ENCODE assay signal across 10 mouse cellular contexts in the genomic region with DNA sequence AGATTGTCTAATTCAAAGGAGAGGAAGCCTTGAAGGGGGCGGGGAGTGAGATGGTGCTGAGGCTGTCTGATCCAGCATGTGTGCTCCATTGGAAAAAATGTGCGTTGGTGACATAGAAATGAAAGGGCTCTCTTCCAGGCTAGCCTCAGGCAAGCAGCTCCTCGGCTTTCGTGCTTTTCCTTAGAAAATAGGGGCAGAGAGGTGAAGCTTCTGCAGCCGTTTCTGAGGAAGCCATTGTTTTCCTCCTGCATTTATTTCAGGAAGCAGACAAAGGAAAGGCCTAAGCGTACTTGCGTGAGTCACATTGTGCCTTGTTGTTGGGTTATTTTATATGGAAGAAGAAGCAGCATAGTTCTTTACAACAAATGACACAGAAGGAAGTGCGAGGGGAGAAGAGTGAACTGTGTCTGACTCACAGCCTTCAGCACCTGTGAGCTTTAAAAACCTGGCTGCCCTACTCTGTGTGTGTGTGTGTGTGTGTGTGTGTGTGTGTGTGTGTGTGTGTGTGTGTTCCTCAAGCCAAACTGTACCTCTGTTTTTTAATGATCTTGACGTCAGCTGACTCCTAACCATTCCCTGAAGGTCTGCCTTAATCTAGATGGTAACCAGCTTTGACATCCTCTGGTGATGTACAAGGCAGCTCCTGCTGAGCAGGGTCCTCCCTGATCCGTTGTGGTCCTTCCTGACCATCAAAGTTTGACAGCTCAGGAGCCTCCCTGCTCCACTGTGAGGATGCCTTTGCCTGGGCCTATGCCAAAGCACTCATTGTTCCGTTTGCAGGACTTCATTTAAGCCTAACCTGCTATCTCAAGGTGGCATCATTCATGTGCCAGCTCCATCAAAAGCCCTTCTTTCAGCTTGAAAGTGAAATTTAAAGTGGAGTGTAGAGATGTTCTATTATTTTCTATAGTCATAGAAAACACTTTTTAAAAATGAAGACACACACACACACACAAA.
DNase-seq lines count a peak whose midpoint lies in the region; ATAC-seq lines count a peak whose summit lies in the region.
"Had no signal": no experiment of that assay in that cellular context is flagged by ENCODE, and none has a peak within 500 bp of the region (broad histone marks: within the 10 kb centered on the region; RNA-seq: fewer than 3 reads in every experiment).

No protein-coding gene starts in this region.

- peak; percentile 26 for DNase-seq in embryonic facial prominence, embryonic 10.5 days (ENCODE audit: low spot score)
- no peak for DNase-seq in hindbrain, embryonic 14.5 days (ENCODE audit: low spot score)
- DNase-seq in retina, postnatal 1 day: peak; percentile 78
- no peak for DNase-seq in adrenal gland, postnatal 10 days
- DNase-seq in adrenal gland, adult 2 months: no peak
- no peak for DNase-seq in gastrocnemius, postnatal 14 days
- DNase-seq: gastrocnemius, postnatal 10 days; thymus, postnatal 4 days had no signal

- no peaks in the 10 kb centered on the region for H3K27me3 ChIP-seq in neural tube, embryonic 14.5 days (ENCODE audit: control insufficient read depth, insufficient read depth, low read length)
- H3K27me3 ChIP-seq in neural tube, embryonic 15.5 days (replicated peaks): no peaks in the 10 kb centered on the region
- H3K27me3 ChIP-seq in embryonic facial prominence, embryonic 10.5 days (replicated peaks; ENCODE audit: low read depth, poor library complexity, severe bottlenecking): no peaks in the 10 kb centered on the region
- no peaks in the 10 kb centered on the region for H3K27me3 ChIP-seq in hindbrain, embryonic 14.5 days (ENCODE audit: control insufficient read depth, insufficient read depth, low read length)

- WGBS in neural tube, embryonic 14.5 days: 30% methylated on average over 11 of the region's 11 CpGs
- whole genome bisulfite sequencing in neural tube, embryonic 15.5 days: 26% methylated on average over 11 of the region's 11 CpGs
- 32% methylated on average over 11 of the region's 11 CpGs for WGBS in embryonic facial prominence, embryonic 10.5 days
- WGBS in hindbrain, embryonic 14.5 days: 18% methylated on average over 11 of the region's 11 CpGs

- H3K27ac ChIP-seq in neural tube, embryonic 14.5 days (ENCODE audit: low read depth, low read length): 0 out of 2 replicates have a peak overlapping the region, but pooled peaks have one; percentile 8
- H3K27ac ChIP-seq in neural tube, embryonic 15.5 days (replicated peaks): no peak overlapping the region
- H3K27ac ChIP-seq in embryonic facial prominence, embryonic 10.5 days (replicated peaks): peak overlapping the region; percentile 66
- peak overlapping the region; percentile 83 for H3K27ac ChIP-seq in hindbrain, embryonic 14.5 days

- H3K9ac ChIP-seq in neural tube, embryonic 14.5 days (replicated peaks; ENCODE audit: low read depth, low read length): no peak overlapping the region
- H3K9ac ChIP-seq in neural tube, embryonic 15.5 days (replicated peaks): no peak overlapping the region
- peak overlapping the region; percentile 44; the same call in 1 of the 2 replicates for H3K9ac ChIP-seq in hindbrain, embryonic 14.5 days

- intact Hi-C loops in gastrocnemius, postnatal 14 days (cut with DNase I; ENCODE audit: low total_unique reads): no loop called here

- ATAC-seq in neural tube, embryonic 14.5 days (ENCODE audit: low read depth): no peak
- ATAC-seq in neural tube, embryonic 15.5 days (ENCODE audit: low FRiP score): no peak
- peak; percentile 31; the same call in 1 of the 2 replicates for ATAC-seq in hindbrain, embryonic 14.5 days (ENCODE audit: low FRiP score)

- 0 out of 2 replicates have a peak, but pooled peaks cover 11% of the 10 kb centered on the region for H3K4me1 ChIP-seq in neural tube, embryonic 14.5 days (ENCODE audit: control insufficient read depth, insufficient read depth, low read length)
- H3K4me1 ChIP-seq in neural tube, embryonic 15.5 days: peaks cover 23% of the 10 kb centered on the region
- H3K4me1 ChIP-seq in embryonic facial prominence, embryonic 10.5 days: peaks cover 10% of the 10 kb centered on the region
- H3K4me1 ChIP-seq in hindbrain, embryonic 14.5 days (replicated peaks; ENCODE audit: control insufficient read depth, insufficient read depth, low read length): peaks cover 23% of the 10 kb centered on the region

- no peaks in the 10 kb centered on the region for H3K9me3 ChIP-seq in neural tube, embryonic 14.5 days (ENCODE audit: control insufficient read depth, low read length)
- H3K9me3 ChIP-seq in neural tube, embryonic 15.5 days (replicated peaks): no peaks in the 10 kb centered on the region
- H3K9me3 ChIP-seq in embryonic facial prominence, embryonic 10.5 days: peaks cover 1% of the 10 kb centered on the region; the same call in 1 of the 2 replicates
- H3K9me3 ChIP-seq in hindbrain, embryonic 14.5 days (ENCODE audit: control insufficient read depth, low read length): peaks cover 3% of the 10 kb centered on the region; the same call in 1 of the 2 replicates

- H3K4me3 ChIP-seq in neural tube, embryonic 14.5 days (ENCODE audit: low read depth, low read length): no peak overlapping the region
- no peak overlapping the region for H3K4me3 ChIP-seq in neural tube, embryonic 15.5 days (replicated peaks)
- no peak overlapping the region for H3K4me3 ChIP-seq in embryonic facial prominence, embryonic 10.5 days
- no peak overlapping the region for H3K4me3 ChIP-seq in hindbrain, embryonic 14.5 days (replicated peaks; ENCODE audit: low read length)

- H3K36me3 ChIP-seq in neural tube, embryonic 14.5 days (ENCODE audit: control insufficient read depth, insufficient read depth, low read length): no peaks in the 10 kb centered on the region
- H3K36me3 ChIP-seq in neural tube, embryonic 15.5 days: no peaks in the 10 kb centered on the region
- no peaks in the 10 kb centered on the region for H3K36me3 ChIP-seq in embryonic facial prominence, embryonic 10.5 days (replicated peaks)
- H3K36me3 ChIP-seq in hindbrain, embryonic 14.5 days (replicated peaks; ENCODE audit: control insufficient read depth, insufficient read depth): no peaks in the 10 kb centered on the region

- H3K4me2 ChIP-seq in neural tube, embryonic 14.5 days (ENCODE audit: low read depth, low read length): no peak overlapping the region
- H3K4me2 ChIP-seq in neural tube, embryonic 15.5 days: no peak overlapping the region
- H3K4me2 ChIP-seq in hindbrain, embryonic 14.5 days (replicated peaks): 0 out of 2 replicates have a peak overlapping the region, but pooled peaks have one; percentile 7

Comparison
In these comparisons a context has a peak if more than half of its experiments do, and no peak if none do; other contexts are left out.
1. DNase-seq: peak in embryonic facial prominence, embryonic 10.5 days (single experiment) and retina, postnatal 1 day (single experiment); none in hindbrain, embryonic 14.5 days (single experiment), adrenal gland, postnatal 10 days (single experiment), adrenal gland, adult 2 months (single experiment) and gastrocnemius, postnatal 14 days (single experiment).